Comparison of ENCODE assay signal across 19 mouse cellular contexts in the genomic region with DNA sequence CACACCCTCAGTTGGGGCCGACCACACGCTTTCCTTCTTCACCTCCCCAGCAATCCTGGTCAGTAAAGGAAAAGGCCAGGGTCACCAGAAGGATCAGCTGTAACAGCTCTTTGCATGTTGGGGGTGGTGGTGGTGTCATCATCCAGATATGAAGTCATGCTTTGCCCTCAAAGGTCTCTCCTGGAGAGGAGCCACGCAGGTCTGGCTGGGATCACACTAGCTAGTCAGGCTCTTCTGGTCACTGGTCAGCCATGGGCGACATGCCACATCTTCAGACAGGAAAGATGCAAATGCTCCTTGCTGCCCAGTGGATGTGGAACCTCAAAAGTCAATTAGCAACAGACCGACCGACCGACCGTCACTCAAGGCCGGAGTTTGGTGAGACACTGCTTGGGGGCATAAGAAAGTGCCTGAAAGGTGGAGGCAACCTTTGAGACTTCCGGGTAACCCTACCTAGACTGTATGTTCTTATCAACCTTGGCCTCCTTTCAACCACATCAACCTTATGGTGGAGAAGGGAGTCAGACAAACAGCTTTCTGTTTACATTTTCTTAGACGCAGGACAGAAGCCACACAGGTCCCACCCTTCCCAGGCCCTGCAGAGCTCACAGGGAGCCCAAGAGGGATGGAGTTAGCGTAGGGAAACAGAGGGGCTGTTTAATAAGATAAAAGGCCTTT. TPM values are rescaled to one million over a fixed set of nuclear protein-coding genes. Genes with fewer than 3 reads are reported as not detected.
DNase-seq lines count a peak whose midpoint lies in the region; ATAC-seq and TF ChIP-seq lines count a peak whose summit lies in the region.
"Had no signal": no experiment of that assay in that cellular context is flagged by ENCODE, and none has a peak within 500 bp of the region (broad histone marks: within the 10 kb centered on the region; RNA-seq: fewer than 3 reads in every experiment).

No protein-coding gene starts in this region.

- H3K36me3 ChIP-seq in lung, postnatal 0 days (ENCODE audit: insufficient read depth, low read length), result no peaks in the 10 kb centered on the region
- H3K36me3 ChIP-seq in intestine, embryonic 15.5 days, result no peaks in the 10 kb centered on the region
- no peaks in the 10 kb centered on the region for H3K36me3 ChIP-seq in midbrain, postnatal 0 days (ENCODE audit: insufficient read depth, low read length)
- no peaks in the 10 kb centered on the region for H3K36me3 ChIP-seq in midbrain, embryonic 13.5 days
- H3K36me3 ChIP-seq: forebrain, embryonic 15.5 days; heart, embryonic 12.5 days had no signal

- intact Hi-C loops in gastrocnemius, adult 2 months (cut with DNase I), result no loop called here
- intact Hi-C loops in gastrocnemius, postnatal 14 days (cut with DNase I; ENCODE audit: low total_unique reads), result no loop called here

- no peak for TF ChIP-seq CTCF in gastrocnemius, adult 2 months (IDR thresholded peaks at IDR 0.05)
- TF ChIP-seq CTCF in lung, postnatal 0 days (IDR thresholded peaks at IDR 0.05), result no peak
- TF ChIP-seq CTCF in midbrain, postnatal 0 days (IDR thresholded peaks at IDR 0.05), result no peak

- no peaks in the 10 kb centered on the region for H3K9me3 ChIP-seq in lung, postnatal 0 days (ENCODE audit: low read length)
- H3K9me3 ChIP-seq in intestine, embryonic 15.5 days, result no peaks in the 10 kb centered on the region
- no peaks in the 10 kb centered on the region for H3K9me3 ChIP-seq in midbrain, postnatal 0 days (ENCODE audit: low read length)
- H3K9me3 ChIP-seq in midbrain, embryonic 13.5 days, result no peaks in the 10 kb centered on the region
- H3K9me3 ChIP-seq: forebrain, embryonic 15.5 days; heart, embryonic 12.5 days; limb, embryonic 13.5 days had no signal

- H3K27me3 ChIP-seq in lung, postnatal 0 days (replicated peaks; ENCODE audit: insufficient read depth, low read length), result no peaks in the 10 kb centered on the region
- H3K27me3 ChIP-seq in intestine, embryonic 15.5 days (replicated peaks), result no peaks in the 10 kb centered on the region
- no peaks in the 10 kb centered on the region for H3K27me3 ChIP-seq in midbrain, postnatal 0 days (ENCODE audit: insufficient read depth, low read length)
- H3K27me3 ChIP-seq in midbrain, embryonic 13.5 days, result no peaks in the 10 kb centered on the region
- H3K27me3 ChIP-seq: forebrain, embryonic 15.5 days; heart, embryonic 12.5 days; limb, embryonic 13.5 days had no signal

- peak overlapping the region; percentile 5; the same call in 1 of the 2 replicates for H3K27ac ChIP-seq in gastrocnemius, adult 2 months
- 0 out of 2 replicates have a peak overlapping the region, but pooled peaks have one; percentile 20 for H3K27ac ChIP-seq in lung, postnatal 0 days (ENCODE audit: low read length)
- H3K27ac ChIP-seq in intestine, embryonic 15.5 days, result no peak overlapping the region
- H3K27ac ChIP-seq in midbrain, postnatal 0 days (ENCODE audit: low read depth, low read length), result no peak overlapping the region
- no peak overlapping the region for H3K27ac ChIP-seq in midbrain, embryonic 13.5 days
- H3K27ac ChIP-seq: forebrain, embryonic 15.5 days; limb, embryonic 13.5 days had no signal

- no peak for TF ChIP-seq EP300 in lung, postnatal 0 days (IDR thresholded peaks at IDR 0.05)

- DNase-seq in gastrocnemius, adult 2 months, result peak; percentile 49
- DNase-seq in gastrocnemius, postnatal 14 days, result no peak
- no peak for DNase-seq in lung, postnatal 0 days (ENCODE audit: low spot score)
- DNase-seq in lung, postnatal 36 days, result no peak
- DNase-seq in midbrain, postnatal 0 days (ENCODE audit: low spot score), result no peak
- DNase-seq: cerebellum, adult 18-20 months; heart, postnatal 4 days; lung, postnatal 14 days; thymus, adult 2 months had no signal

- 74% methylated on average over 12 of the region's 12 CpGs for WGBS in lung, postnatal 0 days
- WGBS in intestine, embryonic 15.5 days, result 74% methylated on average over 12 of the region's 12 CpGs
- WGBS in midbrain, postnatal 0 days, result 91% methylated on average over 12 of the region's 12 CpGs
- 93% methylated on average over 12 of the region's 12 CpGs for WGBS in midbrain, embryonic 13.5 days

- no peak for ATAC-seq in lung, postnatal 0 days
- ATAC-seq in intestine, embryonic 15.5 days, result 0 out of 2 replicates have a peak, but pooled peaks have one; percentile 47
- no peak for ATAC-seq in midbrain, postnatal 0 days (ENCODE audit: low FRiP score)
- ATAC-seq in midbrain, embryonic 13.5 days, result no peak
- ATAC-seq: forebrain, embryonic 15.5 days; hindbrain, embryonic 16.5 days had no signal

- no peak overlapping the region for H3K9ac ChIP-seq in lung, postnatal 0 days (replicated peaks; ENCODE audit: low read depth)
- no peak overlapping the region for H3K9ac ChIP-seq in intestine, embryonic 15.5 days
- no peak overlapping the region for H3K9ac ChIP-seq in midbrain, postnatal 0 days (replicated peaks; ENCODE audit: low read length, poor library complexity, severe bottlenecking)
- H3K9ac ChIP-seq in midbrain, embryonic 13.5 days (replicated peaks), result no peak overlapping the region
- H3K9ac ChIP-seq: forebrain, embryonic 15.5 days; heart, embryonic 12.5 days; limb, embryonic 13.5 days had no signal

- H3K4me1 ChIP-seq in lung, postnatal 0 days (ENCODE audit: insufficient read depth, low read depth, low read length), result peaks cover 10% of the 10 kb centered on the region; the same call in 1 of the 2 replicates
- H3K4me1 ChIP-seq in intestine, embryonic 15.5 days (replicated peaks), result peaks cover 27% of the 10 kb centered on the region
- H3K4me1 ChIP-seq in midbrain, postnatal 0 days (ENCODE audit: insufficient read depth, low read length), result peaks cover 8% of the 10 kb centered on the region; the same call in 1 of the 2 replicates
- peaks cover 47% of the 10 kb centered on the region for H3K4me1 ChIP-seq in midbrain, embryonic 13.5 days (replicated peaks)

- H3K4me2 ChIP-seq in lung, postnatal 0 days (replicated peaks; ENCODE audit: low read depth, low read length), result no peak overlapping the region
- no peak overlapping the region for H3K4me2 ChIP-seq in intestine, embryonic 15.5 days (replicated peaks)
- H3K4me2 ChIP-seq in midbrain, postnatal 0 days (ENCODE audit: low read depth, low read length, poor library complexity, severe bottlenecking), result no peak overlapping the region
- H3K4me2 ChIP-seq in midbrain, embryonic 13.5 days (replicated peaks), result no peak overlapping the region
- H3K4me2 ChIP-seq: forebrain, embryonic 15.5 days; heart, embryonic 12.5 days; limb, embryonic 13.5 days had no signal

- H3K4me3 ChIP-seq in gastrocnemius, adult 2 months, result no peak overlapping the region
- no peak overlapping the region for H3K4me3 ChIP-seq in lung, postnatal 0 days (ENCODE audit: low read depth, low read length)
- H3K4me3 ChIP-seq in intestine, embryonic 15.5 days (replicated peaks), result no peak overlapping the region
- no peak overlapping the region for H3K4me3 ChIP-seq in midbrain, postnatal 0 days (ENCODE audit: low read depth, low read length)
- no peak overlapping the region for H3K4me3 ChIP-seq in midbrain, embryonic 13.5 days (replicated peaks)
- H3K4me3 ChIP-seq: erythroblast, embryonic 14.5 days; forebrain, embryonic 15.5 days; heart, embryonic 12.5 days; limb, embryonic 13.5 days had no signal

RNA-seq across cellular contexts. Expression of a gene that starts 6.6 kb away (rescaled TPM):
- 1 to 10 TPM; 4.1 to 4.2 TPM for total RNA-seq in gastrocnemius, adult 2 months (2021)
- 1 to 10 TPM; 2.2 to 2.3 TPM for total RNA-seq in gastrocnemius, postnatal 14 days (2021)
- polyA plus RNA-seq in lung, postnatal 0 days (2015; fragmentation: Nextera tagmentation; extraction: Ambion mirVana), result 2.6 and 4.0 TPM in 2 replicates
- polyA plus RNA-seq in intestine, embryonic 15.5 days (2015; fragmentation: Nextera tagmentation; extraction: Ambion mirVana), result 2.9 and 3.6 TPM in 2 replicates
- total RNA-seq in midbrain, postnatal 0 days (2014; rRNA removed), result 4.8 and 6.1 TPM in 2 replicates
- polyA plus RNA-seq in midbrain, postnatal 0 days (2015; fragmentation: Nextera tagmentation; extraction: Ambion mirVana), result 1.5 and 1.7 TPM in 2 replicates
- 3.6 and 5.0 TPM in 2 replicates for polyA plus RNA-seq in midbrain, embryonic 13.5 days (2015; fragmentation: Nextera tagmentation; extraction: Ambion mirVana)

RNA-seq across cellular contexts. Expression of a gene that starts 42.4 kb away (rescaled TPM):
- total RNA-seq in gastrocnemius, adult 2 months (2021), result not detected
- not detected for total RNA-seq in gastrocnemius, postnatal 14 days (2021)
- polyA plus RNA-seq in lung, postnatal 0 days (2015; fragmentation: Nextera tagmentation; extraction: Ambion mirVana), result not detected in 2 replicates
- polyA plus RNA-seq in intestine, embryonic 15.5 days (2015; fragmentation: Nextera tagmentation; extraction: Ambion mirVana), result not detected in 2 replicates
- total RNA-seq in midbrain, postnatal 0 days (2014; rRNA removed), result 1.4 and 1.9 TPM in 2 replicates
- polyA plus RNA-seq in midbrain, postnatal 0 days (2015; fragmentation: Nextera tagmentation; extraction: Ambion mirVana), result 1.2 and 1.5 TPM in 2 replicates
- 0.43 and 0.48 TPM in 2 replicates for polyA plus RNA-seq in midbrain, embryonic 13.5 days (2015; fragmentation: Nextera tagmentation; extraction: Ambion mirVana)
- total RNA-seq: heart, postnatal 4 days; megakaryocyte-erythroid progenitor cell, adult 5-6 weeks had no signal
- polyA plus RNA-seq: embryonic facial prominence, embryonic 11.5 days; erythroblast, embryonic 14.5 days; heart, embryonic 12.5 days; limb, embryonic 13.5 days; liver, embryonic 16.5 days; thymus, adult 2 months had no signal

RNA-seq across cellular contexts. Expression of a gene that starts 52.3 kb away (rescaled TPM):
- not detected for total RNA-seq in gastrocnemius, adult 2 months (2021)
- total RNA-seq in gastrocnemius, postnatal 14 days (2021), result not detected
- polyA plus RNA-seq in lung, postnatal 0 days (2015; fragmentation: Nextera tagmentation; extraction: Ambion mirVana), result 0.38 and 0.44 TPM in 2 replicates
- 0.73 and 1.0 TPM in 2 replicates for polyA plus RNA-seq in intestine, embryonic 15.5 days (2015; fragmentation: Nextera tagmentation; extraction: Ambion mirVana)
- total RNA-seq in midbrain, postnatal 0 days (2014; rRNA removed), result 0.61 TPM in 1 of 2 replicates, not detected in the other
- 4.3 and 4.9 TPM in 2 replicates for polyA plus RNA-seq in midbrain, postnatal 0 days (2015; fragmentation: Nextera tagmentation; extraction: Ambion mirVana)
- 0.70 and 0.71 TPM in 2 replicates for polyA plus RNA-seq in midbrain, embryonic 13.5 days (2015; fragmentation: Nextera tagmentation; extraction: Ambion mirVana)
- total RNA-seq: heart, postnatal 4 days; megakaryocyte-erythroid progenitor cell, adult 5-6 weeks had no signal
- polyA plus RNA-seq: erythroblast, embryonic 14.5 days; heart, embryonic 12.5 days; liver, embryonic 16.5 days had no signal

Comparison
In these comparisons a context has a peak if more than half of its experiments do, and no peak if none do; other contexts are left out.
1. H3K27ac ChIP-seq: peak in gastrocnemius, adult 2 months (single experiment) and lung, postnatal 0 days (single experiment); none in intestine, embryonic 15.5 days (single experiment), midbrain, postnatal 0 days (single experiment) and midbrain, embryonic 13.5 days (single experiment).